Mouse (Mus musculus) hindbrain, embryonic 14.5 days (tissue): Measurements from ENCODE around the gene Rnpc3. TPM values are rescaled to one million over a fixed set of nuclear protein-coding genes. Genes with fewer than 3 reads are reported as not detected.

ENCODE experiments used
- ATAC-seq: fragments of 200-750 bp; cut with Nextera tagmentation; 2 replicates; pipeline ENCODE4 v1.8.0; 2017; ENCODE audit warnings: moderate number of reproducible peaks, mild to moderate bottlenecking, moderate TSS enrichment, moderate library complexity; ENCODE audit not compliant: low FRiP score
- DNase-seq: peaks from one replicate; pipeline ENCODE4 v3.0.0-alpha.2; 2015; ENCODE audit warnings: low spot score
- H3K27ac ChIP-seq: fragments of 300-500 bp; sonication (generic); 2 replicates; pipeline ENCODE4 v1.5.1; 2014; ENCODE audit warnings: mild to moderate bottlenecking, moderate library complexity
- H3K27me3 ChIP-seq: fragments of 300-500 bp; sonication (generic); 2 replicates; pipeline ENCODE4 v1.6.1; 2014; ENCODE audit warnings: mild to moderate bottlenecking, low read length, mixed read lengths; ENCODE audit not compliant: control insufficient read depth, insufficient read depth
- H3K36me3 ChIP-seq: fragments of 300-500 bp; sonication (generic); replicated peaks from 2 replicates; pipeline ENCODE4 v1.6.1; 2014; ENCODE audit not compliant: control insufficient read depth, insufficient read depth
- H3K4me1 ChIP-seq: fragments of 300-500 bp; sonication (generic); replicated peaks from 2 replicates; pipeline ENCODE4 v1.6.1; 2014; ENCODE audit warnings: antibody characterized with exemption, low read length, mixed read lengths; ENCODE audit not compliant: control insufficient read depth, insufficient read depth
- H3K4me2 ChIP-seq: fragments of 300-500 bp; sonication (generic); replicated peaks from 2 replicates; pipeline ENCODE4 v1.6.1; 2014; ENCODE audit warnings: mild to moderate bottlenecking, moderate library complexity
- H3K4me3 ChIP-seq: fragments of 300-500 bp; sonication (generic); replicated peaks from 2 replicates; pipeline ENCODE4 v1.5.1; 2014; ENCODE audit warnings: mild to moderate bottlenecking, low read length
- H3K9ac ChIP-seq: fragments of 300-500 bp; sonication (generic); 2 replicates; pipeline ENCODE4 v1.6.1; 2014
- H3K9me3 ChIP-seq: fragments of 300-500 bp; sonication (generic); 2 replicates; pipeline ENCODE4 v1.6.1; 2016; ENCODE audit warnings: low read length; ENCODE audit not compliant: control insufficient read depth
- WGBS: fragments of 180-500 bp; shearing (Covaris S2); extraction: QIAGEN DNeasy Blood & Tissue Kit; methylation state at CpG from one replicate; pipeline ENCODE4 v1.1.7; 2014; 5-methylcytosine and 5-hydroxymethylcytosine counted together
- polyA plus RNA-seq: library from polyadenylated mRNA; unstranded; fragments of >200 nt; fragmentation: Nextera tagmentation; extraction: Ambion mirVana; gene quantifications from 2 replicates; pipeline ENCODE4 v1.2.1, GENCODE M21; 2014

Rnpc3 gene
- polyA plus RNA-seq, 1 experiment from 2014 or later: 57.4 TPM

DNA sequence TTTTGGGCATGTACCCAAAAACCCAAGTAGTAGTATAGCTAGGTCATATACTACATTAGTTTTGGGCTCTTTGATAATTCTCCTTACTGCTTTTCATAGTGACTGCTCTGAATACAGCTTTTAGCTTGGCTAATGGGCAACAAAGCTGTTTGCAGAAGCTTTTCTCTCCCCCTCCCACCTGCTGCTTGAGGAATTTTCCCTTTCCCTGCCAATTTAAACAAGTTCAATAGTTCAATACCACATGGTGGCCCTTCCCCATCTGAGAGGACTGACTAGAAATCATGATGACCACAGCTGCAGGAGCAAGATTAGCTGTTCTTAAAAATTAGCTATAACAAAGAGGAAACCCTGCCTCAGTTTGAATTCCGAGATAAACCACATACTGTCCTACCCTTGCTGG lies 39.1 kb downstream of the Rnpc3 start:
- Histone ChIP-seq H3K27ac (no peak overlapping the region), H3K36me3 (peaks cover 5% of the 10 kb centered on the region), H3K27me3 (no peaks in the 10 kb centered on the region), H3K4me2 (no peak overlapping the region), H3K9me3 (no peaks in the 10 kb centered on the region), H3K9ac (no peak overlapping the region), H3K4me1 (no peaks in the 10 kb centered on the region), H3K4me3 (no peak overlapping the region)
- ATAC-seq: peak; percentile 31; the same call in 1 of the 2 replicates
- WGBS: 62% methylated on average over 1 of the region's 1 CpGs
- no peak for DNase-seq

DNA sequence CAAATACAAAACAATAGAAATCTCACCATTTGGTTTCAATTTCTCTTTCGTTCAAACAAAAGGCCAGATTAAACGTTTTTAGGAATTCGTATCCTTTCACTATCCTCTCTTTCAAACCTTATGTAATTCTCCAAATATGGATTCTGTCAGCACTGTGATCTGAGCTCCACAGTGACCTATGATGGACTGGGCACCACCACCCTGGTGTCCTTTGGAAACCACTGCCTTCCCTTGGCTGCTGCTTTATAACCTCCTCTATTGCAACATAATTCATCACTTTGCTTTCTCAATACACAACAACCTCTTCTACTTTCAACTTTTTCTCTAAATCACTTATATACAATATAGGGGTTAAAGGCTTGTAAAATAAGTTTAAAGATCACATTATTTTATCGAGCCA lies 55.4 kb downstream of the Rnpc3 start:
- DNase-seq (no peak), ATAC-seq (no peak)
- 77% methylated on average over 4 of the region's 4 CpGs for WGBS

DNA sequence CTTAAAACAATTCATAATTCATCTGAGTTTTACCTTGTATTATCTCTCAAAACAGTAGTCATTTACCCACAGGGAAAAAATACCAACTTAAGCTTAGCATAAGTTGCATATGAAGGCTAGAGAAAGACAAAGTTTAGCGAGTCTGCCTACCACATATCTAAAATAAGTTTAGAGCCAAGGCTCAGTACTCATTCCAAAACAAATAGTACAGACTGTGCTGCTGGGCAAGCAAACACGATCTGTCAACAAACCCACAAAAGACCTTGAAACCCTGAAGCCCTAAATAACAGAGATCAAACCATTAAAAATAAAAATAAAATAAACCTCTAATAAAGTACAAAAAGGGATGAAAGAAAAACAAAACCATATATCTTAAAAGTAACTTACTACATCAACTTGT lies 55.8 kb downstream of the Rnpc3 start:
- Histone ChIP-seq H3K27ac (no peak overlapping the region), H3K36me3 (no peaks in the 10 kb centered on the region), H3K4me2 (no peak overlapping the region), H3K4me1 (no peaks in the 10 kb centered on the region), H3K4me3 (no peak overlapping the region), H3K27me3 (no peaks in the 10 kb centered on the region), H3K9ac (no peak overlapping the region), H3K9me3 (no peaks in the 10 kb centered on the region)
- DNase-seq (no peak), ATAC-seq (no peak)
- 89% methylated on average over 2 of the region's 2 CpGs for WGBS

More for the DNA sequence above, 55.4 kb downstream of the Rnpc3 start:
- Histone ChIP-seq H3K9me3 (no peaks in the 10 kb centered on the region), H3K4me3 (no peak overlapping the region), H3K36me3 (no peaks in the 10 kb centered on the region), H3K27ac (no peak overlapping the region), H3K9ac (no peak overlapping the region), H3K27me3 (no peaks in the 10 kb centered on the region), H3K4me1 (no peaks in the 10 kb centered on the region), H3K4me2 (no peak overlapping the region)

GRCm38 (mm10) chr3:113572158-113572557 lies 57.8 kb downstream of the Rnpc3 start:
- no peak overlapping the region for H3K4me3 ChIP-seq
- no peaks in the 10 kb centered on the region for H3K36me3 ChIP-seq
- no peak for ATAC-seq
- H3K9ac ChIP-seq: no peak overlapping the region
- H3K4me2 ChIP-seq: no peak overlapping the region
- H3K4me1 ChIP-seq: no peaks in the 10 kb centered on the region
- WGBS: 86% methylated on average over 3 of the region's 3 CpGs
- DNase-seq: no peak
- no peak overlapping the region for H3K27ac ChIP-seq
- H3K9me3 ChIP-seq: peaks cover 4% of the 10 kb centered on the region; the same call in 1 of the 2 replicates
- no peaks in the 10 kb centered on the region for H3K27me3 ChIP-seq

Other genes starting within 250 kb of the Rnpc3 start
- not detected in 2 replicates for gene Amy2a1, start 97.7 kb downstream of the Rnpc3 start, polyA plus RNA-seq
- 29.6 and 34.8 TPM in 2 replicates for gene Amy1, start 23.4 kb downstream of the Rnpc3 start, polyA plus RNA-seq